Comparison of ENCODE assay signal across 8 mouse cellular contexts in the genomic region with DNA sequence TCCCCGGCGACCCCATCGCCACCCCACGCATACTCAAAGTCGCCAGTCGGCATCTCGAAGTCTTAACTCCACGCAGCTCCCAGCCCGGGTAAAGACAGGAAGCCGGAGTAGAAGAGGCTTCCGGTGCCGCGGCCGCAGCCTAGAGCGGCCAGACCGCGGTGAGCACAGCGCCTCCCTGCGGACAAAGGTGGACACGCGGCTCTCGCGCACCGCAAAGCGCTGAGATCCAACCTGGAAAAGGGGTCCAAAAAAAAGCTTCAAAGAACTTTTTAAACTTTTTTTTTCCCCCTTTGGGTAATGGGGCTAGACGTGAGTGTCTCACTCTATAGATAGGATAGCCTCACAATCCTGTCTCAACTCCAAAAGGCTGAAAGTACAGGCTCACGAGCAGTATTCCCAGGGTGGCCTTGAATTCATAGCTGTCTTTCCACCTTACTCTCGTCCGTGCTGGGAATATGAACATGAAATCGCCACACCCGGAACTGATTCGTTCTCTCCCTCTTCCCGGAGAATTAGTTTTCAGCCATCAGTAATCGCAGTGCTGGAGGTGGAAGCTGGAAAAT. TPM values are rescaled to one million over a fixed set of nuclear protein-coding genes. Genes with fewer than 3 reads are reported as not detected.
DNase-seq lines count a peak whose midpoint lies in the region; ATAC-seq and TF ChIP-seq lines count a peak whose summit lies in the region.

A gene (minus strand): TSS at position 113 of the 563 bp plus-strand sequence.

- peak within 1 kb of the TSS; percentile 94 for H3K9ac ChIP-seq in heart, embryonic 15.5 days
- peak within 1 kb of the TSS; percentile 83 for H3K9ac ChIP-seq in neural tube, embryonic 14.5 days (replicated peaks; ENCODE audit: low read depth, low read length)

- no peaks in the 10 kb centered on the region; the same call in 1 of the 2 replicates for H3K27me3 ChIP-seq in forebrain, embryonic 10.5 days (ENCODE audit: poor library complexity, severe bottlenecking)
- H3K27me3 ChIP-seq in heart, embryonic 15.5 days: no peaks in the 10 kb centered on the region
- H3K27me3 ChIP-seq in neural tube, embryonic 14.5 days (ENCODE audit: control insufficient read depth, insufficient read depth, low read length): no peaks in the 10 kb centered on the region
- no peaks in the 10 kb centered on the region for H3K27me3 ChIP-seq in testis, adult 2 months (ENCODE audit: control insufficient read depth, insufficient read depth, low read length)

- peak; percentile 76 for TF ChIP-seq POLR2A in testis, adult 2 months (IDR thresholded peaks at IDR 0.05; ENCODE audit: control insufficient read depth, low read depth, low read length)

- peak within 1 kb of the TSS; percentile 86 for H3K4me2 ChIP-seq in heart, embryonic 15.5 days
- peak within 1 kb of the TSS; percentile 99 for H3K4me2 ChIP-seq in neural tube, embryonic 14.5 days (ENCODE audit: low read depth, low read length)

- H3K36me3 ChIP-seq in forebrain, embryonic 10.5 days (replicated peaks): peaks cover 38% of the 10 kb centered on the region
- H3K36me3 ChIP-seq in heart, embryonic 15.5 days: peaks cover 30% of the 10 kb centered on the region
- H3K36me3 ChIP-seq in neural tube, embryonic 14.5 days (ENCODE audit: control insufficient read depth, insufficient read depth, low read length): peaks cover 27% of the 10 kb centered on the region
- peaks cover 4% of the 10 kb centered on the region for H3K36me3 ChIP-seq in testis, adult 2 months (ENCODE audit: control insufficient read depth, insufficient read depth, low read length)

- ATAC-seq in heart, embryonic 15.5 days (replicated peaks; ENCODE audit: insufficient number of reproducible peaks, insufficient read depth, low FRiP score, low read depth): peak; percentile 76
- ATAC-seq in neural tube, embryonic 14.5 days (ENCODE audit: low read depth): peak; percentile 88

- peak; percentile 87 for DNase-seq in ES-CJ7 (ENCODE audit: low read depth, low spot score)
- peak; percentile 75 for DNase-seq in c-Kit-positive CD71-positive TER-119-negative erythroid progenitor cells, embryonic 14.5 days (ENCODE audit: low read depth)
- DNase-seq in forebrain, embryonic 10.5 days (ENCODE audit: extremely low spot score, low spot score): peak; percentile 84
- peak; percentile 87 to 91 for DNase-seq in kidney, postnatal 25 days
- peak; percentile 79 to 82 for DNase-seq in lung, adult 18-20 months

- WGBS in forebrain, embryonic 10.5 days: 6% methylated on average over 34 of the region's 34 CpGs
- 3% methylated on average over 34 of the region's 34 CpGs for WGBS in heart, embryonic 15.5 days
- 3% methylated on average over 34 of the region's 34 CpGs for WGBS in neural tube, embryonic 14.5 days

- peak within 1 kb of the TSS; percentile 93 for H3K27ac ChIP-seq in forebrain, embryonic 10.5 days
- peak within 1 kb of the TSS; percentile 69 for H3K27ac ChIP-seq in heart, embryonic 15.5 days
- no peak within 1 kb of the TSS for H3K27ac ChIP-seq in neural tube, embryonic 14.5 days (ENCODE audit: low read depth, low read length)
- H3K27ac ChIP-seq in testis, adult 2 months (ENCODE audit: control insufficient read depth, insufficient read depth, low read depth, low read length): no peak within 1 kb of the TSS

- peak within 1 kb of the TSS; percentile 96 for H3K4me3 ChIP-seq in forebrain, embryonic 10.5 days
- peak within 1 kb of the TSS; percentile 86 for H3K4me3 ChIP-seq in heart, embryonic 15.5 days
- peak within 1 kb of the TSS; percentile 92 for H3K4me3 ChIP-seq in neural tube, embryonic 14.5 days (ENCODE audit: low read depth, low read length)
- peak within 1 kb of the TSS; percentile 90 for H3K4me3 ChIP-seq in testis, adult 2 months (ENCODE audit: control insufficient read depth, low read depth, low read length)

- peaks cover 28% of the 10 kb centered on the region for H3K4me1 ChIP-seq in forebrain, embryonic 10.5 days
- H3K4me1 ChIP-seq in heart, embryonic 15.5 days (replicated peaks): peaks cover 25% of the 10 kb centered on the region
- H3K4me1 ChIP-seq in neural tube, embryonic 14.5 days (ENCODE audit: control insufficient read depth, insufficient read depth, low read length): peaks cover 5% of the 10 kb centered on the region; the same call in 1 of the 2 replicates
- H3K4me1 ChIP-seq in testis, adult 2 months (ENCODE audit: control insufficient read depth, insufficient read depth, low read length): peaks cover 9% of the 10 kb centered on the region

- TF ChIP-seq CTCF in testis, adult 2 months (IDR thresholded peaks at IDR 0.05; ENCODE audit: control insufficient read depth, insufficient read depth, insufficient replicate concordance, low read depth, low read length): peak; percentile 98

- H3K9me3 ChIP-seq in forebrain, embryonic 10.5 days: no peaks in the 10 kb centered on the region
- H3K9me3 ChIP-seq in heart, embryonic 15.5 days (replicated peaks): no peaks in the 10 kb centered on the region
- H3K9me3 ChIP-seq in neural tube, embryonic 14.5 days (ENCODE audit: control insufficient read depth, low read length): no peaks in the 10 kb centered on the region

RNA-seq across cellular contexts. Expression of the gene that starts here (rescaled TPM):
- polyA plus RNA-seq in forebrain, embryonic 10.5 days (2016; fragmentation: Nextera tagmentation; extraction: Ambion mirVana): 425 and 433 TPM in 2 replicates
- 183 and 207 TPM in 2 replicates for polyA plus RNA-seq in heart, embryonic 15.5 days (2015; fragmentation: Nextera tagmentation; extraction: Ambion mirVana)
- polyA plus RNA-seq in neural tube, embryonic 14.5 days (2014; fragmentation: Nextera tagmentation; extraction: Ambion mirVana): 226 and 228 TPM in 2 replicates
- polyA plus RNA-seq in testis, adult 2 months (2012; rRNA removed): 223 and 282 TPM in 2 replicates

Comparison
In these comparisons a context has a peak if more than half of its experiments do, and no peak if none do; other contexts are left out.
1. H3K27ac ChIP-seq: peak in forebrain, embryonic 10.5 days (single experiment) and heart, embryonic 15.5 days (single experiment); none in neural tube, embryonic 14.5 days (single experiment) and testis, adult 2 months (single experiment).
2. Peak in every context shown above with its lines, with median percentiles within 50 percentile points of each other: DNase-seq and H3K4me3 ChIP-seq.